Mouse (Mus musculus) thymus, adult 2 months (tissue): Measurements from ENCODE around the gene Icos. TPM values are rescaled to one million over a fixed set of nuclear protein-coding genes. Genes with fewer than 3 reads are reported as not detected.

ENCODE experiments used
- DNase-seq: peaks from one replicate; pipeline ENCODE4 v3.0.0; 2021
- H3K27ac ChIP-seq: fragments of 200-500 bp; 2 replicates; pipeline ENCODE4 v1.5.1; 2012; ENCODE audit warnings: low read length, control low read depth; ENCODE audit not compliant: control insufficient read depth, insufficient read depth
- H3K27me3 ChIP-seq: fragments of 200-500 bp; 2 replicates; pipeline ENCODE4 v1.6.1; 2012; ENCODE audit warnings: mild to moderate bottlenecking, low read length, moderate library complexity, mixed read lengths; ENCODE audit not compliant: control insufficient read depth, insufficient read depth
- H3K36me3 ChIP-seq: fragments of 200-500 bp; 2 replicates; pipeline ENCODE4 v1.6.1; 2012; ENCODE audit warnings: mild to moderate bottlenecking, low read length, moderate library complexity; ENCODE audit not compliant: control insufficient read depth, insufficient read depth
- H3K4me1 ChIP-seq: fragments of 200-500 bp; replicated peaks from 2 replicates; pipeline ENCODE4 v1.6.1; 2012; ENCODE audit warnings: low read length; ENCODE audit not compliant: control insufficient read depth, insufficient read depth
- H3K4me3 ChIP-seq: fragments of 200-500 bp; 2 replicates; pipeline ENCODE4 v1.5.1; 2012; ENCODE audit warnings: mild to moderate bottlenecking, low read length, control low read depth, moderate library complexity; ENCODE audit not compliant: control insufficient read depth, insufficient read depth
- CTCF ChIP-seq: fragments of 200-500 bp; IDR thresholded peaks from 2 replicates; pipeline ENCODE4 v1.5.1; 2012; ENCODE audit warnings: mild to moderate bottlenecking, control low read depth, low read length, moderate library complexity, borderline replicate concordance; ENCODE audit not compliant: control insufficient read depth, poor library complexity, insufficient read depth; ENCODE audit errors: extremely low read depth
- POLR2A ChIP-seq: fragments of 200-500 bp; IDR thresholded peaks from 2 replicates; pipeline ENCODE4 v1.6.1; 2012; ENCODE audit warnings: mild to moderate bottlenecking, low read length, control low read depth, moderate library complexity; ENCODE audit not compliant: control insufficient read depth, poor library complexity, insufficient read depth; ENCODE audit errors: extremely low read depth
- WGBS: fragments of 180-500 bp; shearing (Covaris S2); methylation state at CpG from one replicate; pipeline ENCODE4 v1.1.7; 2018; 5-methylcytosine and 5-hydroxymethylcytosine counted together
- polyA plus RNA-seq: library from polyadenylated mRNA; depleted of rRNA; stranded (reverse); fragments of >200 nt; gene quantifications from 2 replicates; pipeline ENCODE4 v1.2.3, GENCODE M21; 2012

Icos gene
- polyA plus RNA-seq, 1 experiment, result 8.9 TPM

- TF ChIP-seq CTCF (no peak), POLR2A (no peak)
- H3K36me3 ChIP-seq, result no peaks in the 10 kb centered on the region
- 82% methylated on average over 3 of the region's 3 CpGs for WGBS
- peaks cover 12% of the 10 kb centered on the region for H3K4me1 ChIP-seq
- no peaks in the 10 kb centered on the region for H3K27me3 ChIP-seq
- no peak overlapping the region for H3K27ac ChIP-seq
- H3K4me3 ChIP-seq, result no peak overlapping the region
- no peak for DNase-seq
Measured at GRCm38 (mm10) chr1:60940023-60940422, 37.7 kb upstream of the Icos start.

DNA sequence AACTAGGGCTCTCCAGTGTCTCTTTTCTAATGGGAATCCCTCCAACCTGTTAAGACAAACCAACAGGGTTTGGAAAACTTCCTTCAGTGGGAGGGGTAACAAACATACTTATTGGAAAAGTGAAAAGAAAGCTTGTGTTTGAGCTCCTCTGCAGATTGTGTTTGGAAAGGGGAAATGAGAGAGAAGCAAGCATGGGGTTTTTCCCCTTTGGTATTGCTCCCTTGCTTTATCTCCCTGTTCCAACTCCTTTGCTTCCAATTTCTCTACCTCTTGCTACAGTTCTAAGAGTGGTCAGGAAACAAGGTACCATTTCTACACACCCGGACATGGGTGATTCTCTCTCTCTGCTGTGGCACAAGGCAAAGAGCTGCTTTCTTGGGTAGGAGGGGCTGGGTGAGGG lies 37.1 kb upstream of the Icos start:
- Histone ChIP-seq H3K4me3 (no peak overlapping the region), H3K4me1 (peaks cover 12% of the 10 kb centered on the region), H3K36me3 (no peaks in the 10 kb centered on the region), H3K27me3 (no peaks in the 10 kb centered on the region), H3K27ac (peak overlapping the region; percentile 85)
- WGBS, result 6% methylated on average over 1 of the region's 1 CpGs
- no peak for TF ChIP-seq CTCF
- no peak for TF ChIP-seq POLR2A
- DNase-seq, result no peak

GRCm38 (mm10) chr1:60941056-60942048 lies 36.4 kb upstream of the Icos start:
- H3K27me3 ChIP-seq, result no peaks in the 10 kb centered on the region
- 33% methylated on average over 5 of the region's 5 CpGs for WGBS
- no peak for TF ChIP-seq CTCF
- TF ChIP-seq POLR2A, result no peak
- H3K4me1 ChIP-seq, result peaks cover 12% of the 10 kb centered on the region
- H3K4me3 ChIP-seq, result no peak overlapping the region
- no peaks in the 10 kb centered on the region for H3K36me3 ChIP-seq
- peak overlapping the region; percentile 85 for H3K27ac ChIP-seq
- no peak for DNase-seq

GRCm38 (mm10) chr1:60942921-60943320 lies 34.8 kb upstream of the Icos start:
- TF ChIP-seq CTCF, result no peak
- no peak for TF ChIP-seq POLR2A
- WGBS, result 89% methylated on average over 2 of the region's 2 CpGs
- no peak overlapping the region for H3K27ac ChIP-seq

GRCm38 (mm10) chr1:60945633-60946401 lies 31.9 kb upstream of the Icos start:
- 91% methylated on average over 8 of the region's 8 CpGs for WGBS
- no peaks in the 10 kb centered on the region for H3K36me3 ChIP-seq
- no peak overlapping the region for H3K27ac ChIP-seq
- H3K27me3 ChIP-seq, result no peaks in the 10 kb centered on the region
- no peak overlapping the region for H3K4me3 ChIP-seq
- DNase-seq, result no peak
- H3K4me1 ChIP-seq, result peaks cover 3% of the 10 kb centered on the region
- TF ChIP-seq CTCF (no peak), POLR2A (no peak)

More at GRCm38 (mm10) chr1:60942921-60943320, 34.8 kb upstream of the Icos start:
- no peaks in the 10 kb centered on the region for H3K27me3 ChIP-seq
- H3K4me1 ChIP-seq, result peaks cover 8% of the 10 kb centered on the region
- no peak overlapping the region for H3K4me3 ChIP-seq
- DNase-seq, result no peak
- no peaks in the 10 kb centered on the region for H3K36me3 ChIP-seq

GRCm38 (mm10) chr1:60948112-60948511 lies 29.6 kb upstream of the Icos start:
- no peak overlapping the region for H3K27ac ChIP-seq
- no peaks in the 10 kb centered on the region for H3K36me3 ChIP-seq
- H3K4me3 ChIP-seq, result no peak overlapping the region
- no peaks in the 10 kb centered on the region for H3K27me3 ChIP-seq
- DNase-seq, result no peak
- no peaks in the 10 kb centered on the region for H3K4me1 ChIP-seq
- WGBS, result 87% methylated on average over 6 of the region's 6 CpGs
- TF ChIP-seq CTCF (no peak), POLR2A (no peak)
